Mouse (Mus musculus): ENCODE data around the gene Fbxl21. TPM values are rescaled to one million over a fixed set of nuclear protein-coding genes. Genes with fewer than 3 reads are reported as not detected.

Fbxl21 gene
- polyA plus RNA-seq (2015; fragmentation: Nextera tagmentation; extraction: Ambion mirVana) = 0.39 and 0.62 TPM in 2 replicates

GRCm38 (mm10) chr13:56522081-56522820 lies at the start of gene Fbxl21:
Gene Fbxl21, plus strand, starts transcription at chr13:56522472.

GRCm38 (mm10) chr13:56482146-56482545 lies 40.1 kb upstream of the Fbxl21 start, which contains the start of gene Il9:
Gene Il9, minus strand, starts transcription at chr13:56482246.

GRCm38 (mm10) chr13:56548401-56548800 lies 26.1 kb downstream of the Fbxl21 start, which contains the start of gene Lect2:
Gene Lect2, minus strand, starts transcription at chr13:56548502.

Other genes starting within 250 kb of the Fbxl21 start
- gene Cxcl14, start 225.9 kb upstream of the Fbxl21 start, polyA plus RNA-seq (2015; fragmentation: Nextera tagmentation; extraction: Ambion mirVana) = 4.6 and 14.3 TPM in 2 replicates
- gene Gm3045, start 95.9 kb upstream of the Fbxl21 start, polyA plus RNA-seq (2015; fragmentation: Nextera tagmentation; extraction: Ambion mirVana) = not detected in 2 replicates
- 0.07 TPM in 1 of 2 replicates, not detected in the other for gene Slc25a48, start 84.1 kb upstream of the Fbxl21 start, polyA plus RNA-seq (2015; fragmentation: Nextera tagmentation; extraction: Ambion mirVana)
- gene Il9, start 40.2 kb upstream of the Fbxl21 start, polyA plus RNA-seq (2015; fragmentation: Nextera tagmentation; extraction: Ambion mirVana) = not detected in 2 replicates
- not detected in 2 replicates for gene Lect2, start 26.0 kb downstream of the Fbxl21 start, polyA plus RNA-seq (2015; fragmentation: Nextera tagmentation; extraction: Ambion mirVana)
- gene Tgfbi, start 87.1 kb downstream of the Fbxl21 start, polyA plus RNA-seq (2015; fragmentation: Nextera tagmentation; extraction: Ambion mirVana) = 28.7 and 40.7 TPM in 2 replicates
- 10.8 and 11.0 TPM in 2 replicates for gene Smad5, start 180.5 kb downstream of the Fbxl21 start, polyA plus RNA-seq (2015; fragmentation: Nextera tagmentation; extraction: Ambion mirVana)
- gene Gm45623, start 231.4 kb downstream of the Fbxl21 start, polyA plus RNA-seq (2015; fragmentation: Nextera tagmentation; extraction: Ambion mirVana) = 0.10 TPM in 1 of 2 replicates, not detected in the other

All from skeletal muscle tissue, postnatal 0 days (tissue).